Mouse (Mus musculus) heart, embryonic 14.5 days (tissue): ENCODE measurements around the gene Amn1. TPM values are rescaled to one million over a fixed set of nuclear protein-coding genes. Genes with fewer than 3 reads are reported as not detected.

Source experiments
- ATAC-seq: fragments of 200-750 bp; cut with Nextera tagmentation; 2 replicates; pipeline ENCODE4 v1.8.0; 2017; ENCODE audit warnings: low read depth, moderate TSS enrichment; ENCODE audit not compliant: insufficient number of reproducible peaks, insufficient read depth, low FRiP score
- H3K27ac ChIP-seq, 2 experiments: fragments of 200-500 bp in 1 of 2; fragments of 300-500 bp in 1 of 2; sonication (generic) in 1 of 2; replicated peaks in 1 of 2; 2 replicates each; pipeline ENCODE4 v1.5.1; 2012 to 2014; ENCODE audit warnings: low read depth in 2 of 2, low read length in 2 of 2, control low read depth in 1 of 2, mild to moderate bottlenecking in 1 of 2, mixed read lengths in 1 of 2; ENCODE audit not compliant: control insufficient read depth in 1 of 2, insufficient read depth in 1 of 2
- H3K27me3 ChIP-seq: fragments of 300-500 bp; sonication (generic); 2 replicates; pipeline ENCODE4 v1.6.1; 2014; ENCODE audit warnings: mild to moderate bottlenecking, low read length, control low read depth; ENCODE audit not compliant: control insufficient read depth, insufficient read depth
- H3K36me3 ChIP-seq: fragments of 300-500 bp; sonication (generic); 2 replicates; pipeline ENCODE4 v1.6.1; 2014; ENCODE audit warnings: mild to moderate bottlenecking, control low read depth, low read length, mixed read lengths; ENCODE audit not compliant: control insufficient read depth, insufficient read depth
- H3K4me1 ChIP-seq, 2 experiments: fragments of 200-500 bp in 1 of 2; fragments of 300-500 bp in 1 of 2; sonication (generic) in 1 of 2; 2 replicates each; pipeline ENCODE4 v1.6.1; 2012 to 2014; ENCODE audit warnings: low read length in 2 of 2, control low read depth in 1 of 2, mixed read lengths in 1 of 2; ENCODE audit not compliant: control insufficient read depth in 2 of 2, insufficient read depth in 2 of 2
- H3K4me2 ChIP-seq: fragments of 300-500 bp; sonication (generic); 2 replicates; pipeline ENCODE4 v1.6.1; 2014; ENCODE audit warnings: mild to moderate bottlenecking, low read length
- H3K4me3 ChIP-seq, 2 experiments: fragments of 200-500 bp in 1 of 2; fragments of 300-500 bp in 1 of 2; sonication (generic) in 1 of 2; 2 replicates each; pipeline ENCODE4 v1.5.1; 2012 to 2014; ENCODE audit warnings: low read length in 2 of 2, mild to moderate bottlenecking in 2 of 2, control low read depth in 1 of 2, low read depth in 1 of 2, moderate library complexity in 1 of 2; ENCODE audit not compliant: control insufficient read depth in 1 of 2, insufficient read depth in 1 of 2
- H3K9ac ChIP-seq: fragments of 300-500 bp; sonication (generic); 2 replicates; pipeline ENCODE4 v1.6.1; 2014; ENCODE audit warnings: mild to moderate bottlenecking, low read length
- H3K9me3 ChIP-seq: fragments of 300-500 bp; sonication (generic); 2 replicates; pipeline ENCODE4 v1.6.1; 2016; ENCODE audit warnings: low read length, control low read depth; ENCODE audit not compliant: control insufficient read depth
- WGBS: fragments of 180-500 bp; shearing (Covaris S2); extraction: QIAGEN DNeasy Blood & Tissue Kit; methylation state at CpG from one replicate; pipeline ENCODE4 v1.1.7; 2014; 5-methylcytosine and 5-hydroxymethylcytosine counted together
- polyA plus RNA-seq: library from polyadenylated mRNA; unstranded; fragments of >200 nt; fragmentation: Nextera tagmentation; extraction: Ambion mirVana; gene quantifications from 2 replicates; pipeline ENCODE4 v1.2.1, GENCODE M21; 2014

Amn1 gene
- polyA plus RNA-seq, 1 experiment from 2014 or later, result 27.2 TPM

- Histone ChIP-seq H3K27me3 (no peaks in the 10 kb centered on the region), H3K4me2 (no peak overlapping the region), H3K36me3 (no peaks in the 10 kb centered on the region), H3K9ac (no peak overlapping the region), H3K4me3 (no peak overlapping the region), H3K4me1 (no peaks in the 10 kb centered on the region), H3K9me3 (no peaks in the 10 kb centered on the region), H3K27ac (no peak overlapping the region)
- ATAC-seq, result no peak
- 62% methylated on average over 4 of the region's 4 CpGs for WGBS
Measured at GRCm38 (mm10) chr6:149126675-149127074, 61.8 kb downstream of the Amn1 start.

GRCm38 (mm10) chr6:149123042-149123441, 65.5 kb downstream of the Amn1 start:
- no peak overlapping the region for H3K4me3 ChIP-seq
- H3K36me3 ChIP-seq, result no peaks in the 10 kb centered on the region
- ATAC-seq, result no peak
- H3K27ac ChIP-seq, result no peak overlapping the region
- no peak overlapping the region for H3K4me2 ChIP-seq
- 85% methylated on average over 3 of the region's 3 CpGs for whole genome bisulfite sequencing
- H3K9me3 ChIP-seq, result no peaks in the 10 kb centered on the region
- H3K27me3 ChIP-seq, result no peaks in the 10 kb centered on the region
- no peak overlapping the region for H3K9ac ChIP-seq
- H3K4me1 ChIP-seq, result no peaks in the 10 kb centered on the region

- Histone ChIP-seq H3K36me3 (no peaks in the 10 kb centered on the region), H3K27me3 (no peaks in the 10 kb centered on the region), H3K4me2 (no peak overlapping the region), H3K9me3 (no peaks in the 10 kb centered on the region), H3K4me3 (no peak overlapping the region), H3K9ac (no peak overlapping the region), H3K4me1 (no peaks in the 10 kb centered on the region), H3K27ac (no peak overlapping the region)
- 36% methylated on average over 2 of the region's 2 CpGs for WGBS
- ATAC-seq, result peak; percentile 43; the same call in 1 of the 2 replicates
Measured at GRCm38 (mm10) chr6:149119853-149120252, 68.7 kb downstream of the Amn1 start.

GRCm38 (mm10) chr6:149118935-149119334, 69.6 kb downstream of the Amn1 start:
- Histone ChIP-seq H3K4me1 (no peaks in the 10 kb centered on the region), H3K27ac (no peak overlapping the region), H3K9ac (no peak overlapping the region), H3K4me2 (no peak overlapping the region), H3K36me3 (no peaks in the 10 kb centered on the region), H3K4me3 (no peak overlapping the region), H3K27me3 (no peaks in the 10 kb centered on the region), H3K9me3 (no peaks in the 10 kb centered on the region)
- WGBS, result 58% methylated on average over 2 of the region's 2 CpGs
- no peak for ATAC-seq

GRCm38 (mm10) chr6:149116992-149117391, 71.5 kb downstream of the Amn1 start:
- Histone ChIP-seq H3K27ac (no peak overlapping the region), H3K27me3 (no peaks in the 10 kb centered on the region), H3K4me1 (no peaks in the 10 kb centered on the region), H3K4me2 (no peak overlapping the region), H3K9ac (no peak overlapping the region), H3K36me3 (no peaks in the 10 kb centered on the region), H3K4me3 (no peak overlapping the region), H3K9me3 (no peaks in the 10 kb centered on the region)
- ATAC-seq, result no peak

GRCm38 (mm10) chr6:149108909-149109308, 79.6 kb downstream of the Amn1 start:
- WGBS, result 57% methylated on average over 2 of the region's 2 CpGs
- no peaks in the 10 kb centered on the region for H3K27me3 ChIP-seq
- no peaks in the 10 kb centered on the region for H3K36me3 ChIP-seq
- H3K4me2 ChIP-seq, result no peak overlapping the region
- H3K4me1 ChIP-seq, result no peaks in the 10 kb centered on the region
- no peaks in the 10 kb centered on the region for H3K9me3 ChIP-seq
- H3K9ac ChIP-seq, result no peak overlapping the region
- H3K27ac ChIP-seq, result no peak overlapping the region
- H3K4me3 ChIP-seq, result no peak overlapping the region
- no peak for ATAC-seq

- 67% methylated on average over 3 of the region's 3 CpGs for WGBS
- Histone ChIP-seq H3K9me3 (no peaks in the 10 kb centered on the region), H3K36me3 (no peaks in the 10 kb centered on the region), H3K4me2 (no peak overlapping the region), H3K4me1 (no peaks in the 10 kb centered on the region), H3K27ac (no peak overlapping the region), H3K9ac (no peak overlapping the region), H3K27me3 (no peaks in the 10 kb centered on the region), H3K4me3 (no peak overlapping the region)
- no peak for ATAC-seq
Measured at GRCm38 (mm10) chr6:149107615-149108014, 80.9 kb downstream of the Amn1 start.
